Mouse (Mus musculus): ENCODE measurements around the gene Olfr801. TPM values are rescaled to one million over a fixed set of nuclear protein-coding genes. Genes with fewer than 3 reads are reported as not detected.

The Olfr801 gene
- total RNA-seq (2018; cell fraction: chromatin; rRNA removed), result not detected
- total RNA-seq (2018; cell fraction: cytosol; rRNA removed), result not detected
- total RNA-seq (2018; cell fraction: nucleus; rRNA removed), result not detected
- polyA plus RNA-seq (2018), result not detected in 3 replicates

- Histone ChIP-seq H3K27ac (no peak within 1 kb of the TSS), H3K79me2 (ENCODE audit: inconsistent target) (no peaks in the 10 kb centered on the region), H3K4me3 (ENCODE audit: inconsistent target) (no peak within 1 kb of the TSS), H3K36me3 (ENCODE audit: inconsistent target) (no peaks in the 10 kb centered on the region)
- WGBS (ENCODE audit: missing documents), result 69% methylated on average over 1 of the region's 1 CpGs
These were observed at the start of gene Olfr801 for GRCm38 (mm10) chr10:129673765-129674164. Gene Olfr801, minus strand, starts transcription at chr10:129673865.

- Histone ChIP-seq H3K36me3 (ENCODE audit: inconsistent target) (no peaks in the 10 kb centered on the region), H3K27ac (no peak within 1 kb of the TSS), H3K79me2 (ENCODE audit: inconsistent target) (no peaks in the 10 kb centered on the region), H3K4me3 (ENCODE audit: inconsistent target) (peak within 1 kb of the TSS; percentile 1; the same call in 1 of the 2 replicates)
These were observed 29.2 kb upstream of the Olfr801 start, which contains the start of gene Olfr804 for GRCm38 (mm10) chr10:129702910-129703309. Gene Olfr804, plus strand, starts transcription at chr10:129703210.

DNA sequence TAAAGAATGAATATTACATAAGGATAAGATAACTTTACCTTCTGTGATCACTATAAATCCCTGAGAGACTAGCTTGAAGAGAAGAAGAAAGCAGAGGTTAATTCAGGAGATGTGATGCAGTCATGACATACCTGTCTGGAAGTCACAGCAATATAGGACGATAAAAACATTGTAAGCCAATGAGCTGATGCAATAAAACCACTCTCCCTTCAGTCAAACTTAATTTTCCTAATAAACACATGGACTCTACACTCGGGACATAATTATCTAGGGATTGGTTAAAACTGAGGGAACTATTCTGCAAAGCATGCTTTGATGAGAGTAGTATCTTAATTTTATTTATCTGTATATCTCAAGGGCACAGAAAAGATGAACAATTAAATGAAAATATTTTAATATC is 20.5 kb upstream of the Olfr801 start, which contains the start of gene Olfr803:
TSS of gene Olfr803 (minus strand) at position 101 of the 400 bp plus-strand sequence.
- Histone ChIP-seq H3K79me2 (ENCODE audit: inconsistent target) (no peaks in the 10 kb centered on the region), H3K36me3 (ENCODE audit: inconsistent target) (no peaks in the 10 kb centered on the region), H3K4me3 (ENCODE audit: inconsistent target) (no peak within 1 kb of the TSS), H3K27ac (no peak within 1 kb of the TSS)
- 81% methylated on average over 2 of the region's 2 CpGs for WGBS (ENCODE audit: missing documents)

GRCm38 (mm10) chr10:129688069-129688468 is 14.4 kb upstream of the Olfr801 start, which contains the start of gene Olfr802:
Gene Olfr802, minus strand, starts transcription at chr10:129688169.
- H3K27ac ChIP-seq, result no peak within 1 kb of the TSS
- H3K36me3 ChIP-seq (ENCODE audit: inconsistent target), result no peaks in the 10 kb centered on the region
- no peaks in the 10 kb centered on the region for H3K79me2 ChIP-seq (ENCODE audit: inconsistent target)
- WGBS (ENCODE audit: missing documents), result 90% methylated on average over 1 of the region's 1 CpGs
- no peak within 1 kb of the TSS for H3K4me3 ChIP-seq (ENCODE audit: inconsistent target)

DNA sequence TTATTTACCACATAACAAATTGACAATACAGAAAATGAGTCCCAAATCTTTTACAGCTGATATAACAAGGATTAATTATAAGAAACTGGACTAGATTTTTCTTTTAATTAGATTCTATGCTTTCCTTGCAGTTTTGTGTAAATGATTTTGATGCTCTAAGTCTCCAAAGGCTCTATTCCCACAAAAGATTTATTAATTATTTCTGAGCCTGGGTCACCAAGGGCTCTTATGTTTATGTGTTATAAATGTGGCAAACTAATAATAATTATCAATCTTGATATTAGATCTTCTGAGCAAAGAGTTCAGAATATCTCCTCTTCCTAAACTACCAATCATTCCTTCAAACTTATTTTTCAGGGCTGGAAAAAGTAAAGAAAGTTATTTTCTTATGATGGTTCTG is 16.3 kb downstream of the Olfr801 start, which contains the start of gene Olfr800:
TSS of gene Olfr800 (plus strand) at position 301 of the 400 bp plus-strand sequence.
- Histone ChIP-seq H3K4me3 (ENCODE audit: inconsistent target) (no peak within 1 kb of the TSS), H3K27ac (no peak within 1 kb of the TSS), H3K36me3 (ENCODE audit: inconsistent target) (no peaks in the 10 kb centered on the region), H3K79me2 (ENCODE audit: inconsistent target) (no peaks in the 10 kb centered on the region)

DNA sequence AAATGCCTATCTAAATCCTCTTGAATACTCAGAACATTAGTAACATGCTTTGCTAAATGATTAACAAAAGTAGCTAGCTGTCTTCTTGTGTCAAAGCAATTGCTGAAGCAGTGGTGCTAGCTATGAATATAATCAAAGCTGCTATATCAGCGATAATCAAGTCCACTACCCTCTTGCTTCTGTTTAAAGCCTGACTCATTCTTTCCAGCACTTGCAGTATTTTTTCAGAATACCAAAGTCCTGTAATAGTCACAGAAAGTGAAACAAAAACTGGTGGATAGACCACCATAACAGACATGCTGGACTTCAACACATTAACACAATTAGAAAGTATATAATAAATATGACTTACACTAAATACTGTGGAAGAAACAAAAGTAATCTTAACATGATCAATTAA is 21.9 kb downstream of the Olfr801 start:
- 100% methylated on average over 1 of the region's 1 CpGs for WGBS (ENCODE audit: missing documents)
- Histone ChIP-seq H3K4me3 (ENCODE audit: inconsistent target) (no peak overlapping the region), H3K79me2 (ENCODE audit: inconsistent target) (no peaks in the 10 kb centered on the region), H3K36me3 (ENCODE audit: inconsistent target) (no peaks in the 10 kb centered on the region), H3K27ac (no peak overlapping the region)

DNA sequence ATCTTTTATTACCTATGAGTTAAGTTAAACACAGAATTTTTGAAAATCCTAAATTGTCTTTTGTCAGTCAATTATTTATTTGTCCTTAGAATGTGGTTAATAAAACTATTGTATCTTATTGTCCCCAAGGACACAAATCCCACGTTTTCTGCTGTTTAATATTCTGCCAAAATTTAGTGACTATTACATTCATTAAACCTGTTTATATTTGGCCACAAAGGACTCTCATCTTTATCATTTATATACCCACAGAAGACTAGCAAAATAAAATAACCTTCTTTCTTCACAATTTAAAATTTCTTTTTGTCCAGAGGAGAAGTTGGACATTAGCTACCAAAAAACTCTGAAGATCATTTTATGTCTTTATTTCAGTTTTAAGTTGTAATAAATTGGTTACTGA is 36.5 kb downstream of the Olfr801 start, which contains the start of gene Olfr799:
TSS of gene Olfr799 (plus strand) at position 301 of the 400 bp plus-strand sequence.
- H3K79me2 ChIP-seq (ENCODE audit: inconsistent target), result no peaks in the 10 kb centered on the region
- 24% methylated on average over 1 of the region's 1 CpGs for WGBS (ENCODE audit: missing documents)
- H3K4me3 ChIP-seq (ENCODE audit: inconsistent target), result no peak within 1 kb of the TSS
- no peaks in the 10 kb centered on the region for H3K36me3 ChIP-seq (ENCODE audit: inconsistent target)
- no peak within 1 kb of the TSS for H3K27ac ChIP-seq

DNA sequence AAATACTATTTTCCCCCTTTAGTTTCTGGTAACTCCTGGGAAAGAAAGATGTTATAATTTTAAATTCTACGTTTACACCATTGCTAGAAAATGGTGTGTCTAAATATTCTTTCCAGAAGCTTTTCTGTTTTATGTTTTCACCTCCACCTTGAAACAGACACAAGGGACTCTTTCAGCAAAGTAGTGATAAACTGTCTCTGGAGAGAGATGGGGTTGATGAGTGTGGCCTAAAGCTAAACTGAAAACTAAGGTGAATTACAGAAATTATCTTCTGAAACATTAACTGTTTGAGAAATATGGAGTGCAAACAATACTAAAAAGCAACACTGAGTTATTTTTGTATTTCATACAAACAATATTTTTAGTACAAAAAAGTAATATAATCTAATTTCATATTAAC is 45.8 kb downstream of the Olfr801 start, which contains the start of gene Olfr798:
TSS of gene Olfr798 (minus strand) at position 101 of the 400 bp plus-strand sequence.
- Histone ChIP-seq H3K79me2 (ENCODE audit: inconsistent target) (no peaks in the 10 kb centered on the region), H3K4me3 (ENCODE audit: inconsistent target) (no peak within 1 kb of the TSS), H3K36me3 (ENCODE audit: inconsistent target) (no peaks in the 10 kb centered on the region), H3K27ac (no peak within 1 kb of the TSS)
- WGBS (ENCODE audit: missing documents), result 79% methylated on average over 1 of the region's 1 CpGs

GRCm38 (mm10) chr10:129623251-129623650 is 50.4 kb downstream of the Olfr801 start:
- H3K36me3 ChIP-seq (ENCODE audit: inconsistent target), result no peaks in the 10 kb centered on the region
- H3K4me3 ChIP-seq (ENCODE audit: inconsistent target), result no peak overlapping the region
- H3K27ac ChIP-seq, result no peak overlapping the region
- H3K79me2 ChIP-seq (ENCODE audit: inconsistent target), result no peaks in the 10 kb centered on the region

GRCm38 (mm10) chr10:129621724-129622123 is 51.9 kb downstream of the Olfr801 start:
- Histone ChIP-seq H3K27ac (no peak overlapping the region), H3K4me3 (ENCODE audit: inconsistent target) (no peak overlapping the region), H3K79me2 (ENCODE audit: inconsistent target) (no peaks in the 10 kb centered on the region), H3K36me3 (ENCODE audit: inconsistent target) (no peaks in the 10 kb centered on the region)
- 18% methylated on average over 1 of the region's 1 CpGs for WGBS (ENCODE audit: missing documents)

Other genes with a start within 250 kb of the Olfr801 start
- gene Olfr786, start 246.6 kb downstream of the Olfr801 start, polyA plus RNA-seq (2018), result not detected in 3 replicates
- not detected in 3 replicates for gene Olfr787, start 212.0 kb downstream of the Olfr801 start, polyA plus RNA-seq (2018)
- not detected in 3 replicates for gene Olfr788, start 202.9 kb downstream of the Olfr801 start, polyA plus RNA-seq (2018)
- not detected in 3 replicates for gene Olfr789, start 189.1 kb downstream of the Olfr801 start, polyA plus RNA-seq (2018)
- not detected in 3 replicates for gene Olfr790, start 175.4 kb downstream of the Olfr801 start, polyA plus RNA-seq (2018)
- not detected in 3 replicates for gene Olfr791, start 152.1 kb downstream of the Olfr801 start, polyA plus RNA-seq (2018)
- gene Olfr792, start 134.7 kb downstream of the Olfr801 start, polyA plus RNA-seq (2018), result not detected in 3 replicates
- not detected in 3 replicates for gene Olfr794, start 106.2 kb downstream of the Olfr801 start, polyA plus RNA-seq (2018)
- gene Olfr796, start 61.3 kb downstream of the Olfr801 start, polyA plus RNA-seq (2018), result not detected in 3 replicates
- gene Olfr798, start 45.9 kb downstream of the Olfr801 start, polyA plus RNA-seq (2018), result not detected in 3 replicates
- not detected in 3 replicates for gene Olfr799, start 36.4 kb downstream of the Olfr801 start, polyA plus RNA-seq (2018)
- not detected in 3 replicates for gene Olfr800, start 16.2 kb downstream of the Olfr801 start, polyA plus RNA-seq (2018)
- not detected in 3 replicates for gene Olfr802, start 14.3 kb upstream of the Olfr801 start, polyA plus RNA-seq (2018)
- not detected in 3 replicates for gene Olfr803, start 20.4 kb upstream of the Olfr801 start, polyA plus RNA-seq (2018)
- not detected in 3 replicates for gene Olfr804, start 29.3 kb upstream of the Olfr801 start, polyA plus RNA-seq (2018)
- not detected in 3 replicates for gene Olfr805, start 55.5 kb upstream of the Olfr801 start, polyA plus RNA-seq (2018)
- gene Olfr806, start 68.1 kb upstream of the Olfr801 start, polyA plus RNA-seq (2018), result not detected in 3 replicates
- gene Olfr807, start 83.9 kb upstream of the Olfr801 start, polyA plus RNA-seq (2018), result not detected in 3 replicates
- not detected in 3 replicates for gene Olfr808, start 91.6 kb upstream of the Olfr801 start, polyA plus RNA-seq (2018)
- gene Olfr809, start 100.8 kb upstream of the Olfr801 start, polyA plus RNA-seq (2018), result not detected in 3 replicates
- not detected in 3 replicates for gene Olfr810, start 121.1 kb upstream of the Olfr801 start, polyA plus RNA-seq (2018)
- not detected in 3 replicates for gene Olfr811, start 130.5 kb upstream of the Olfr801 start, polyA plus RNA-seq (2018)
- not detected in 3 replicates for gene Olfr812, start 172.2 kb upstream of the Olfr801 start, polyA plus RNA-seq (2018)
- not detected in 3 replicates for gene Olfr813, start 181.5 kb upstream of the Olfr801 start, polyA plus RNA-seq (2018)
- not detected in 3 replicates for gene Olfr814, start 206.0 kb upstream of the Olfr801 start, polyA plus RNA-seq (2018)
- not detected in 3 replicates for gene Olfr815, start 232.0 kb upstream of the Olfr801 start, polyA plus RNA-seq (2018)
- not detected in 3 replicates for gene Olfr816, start 241.7 kb upstream of the Olfr801 start, polyA plus RNA-seq (2018)

Data from macrophage (primary cell).